Mouse (Mus musculus) megakaryocyte progenitor cell, adult 5-6 weeks (primary cell): ENCODE results near the gene Ccr6. TPM values are rescaled to one million over a fixed set of nuclear protein-coding genes. Genes with fewer than 3 reads are reported as not detected.

Experiments
- ATAC-seq: replicated peaks from 2 replicates; pipeline ENCODE4 v1.8.0; 2016; ENCODE audit warnings: mild to moderate bottlenecking, moderate TSS enrichment, inconsistent platforms; ENCODE audit not compliant: poor library complexity
- total RNA-seq, 2 experiments: library from RNA; stranded (forward) in 1 of 2; stranded (reverse) in 1 of 2; fragments of 157-497, 149-512 nt in 1 of 2; fragments of 200-1000 nt in 1 of 2; gene quantifications; 2 replicates each; pipeline versions ENCODE4 v1.2.3 to v1.2.4; 2015 to 2017

Ccr6 gene
- total RNA-seq, 2 experiments from 2014 or later, result not detected

DNA sequence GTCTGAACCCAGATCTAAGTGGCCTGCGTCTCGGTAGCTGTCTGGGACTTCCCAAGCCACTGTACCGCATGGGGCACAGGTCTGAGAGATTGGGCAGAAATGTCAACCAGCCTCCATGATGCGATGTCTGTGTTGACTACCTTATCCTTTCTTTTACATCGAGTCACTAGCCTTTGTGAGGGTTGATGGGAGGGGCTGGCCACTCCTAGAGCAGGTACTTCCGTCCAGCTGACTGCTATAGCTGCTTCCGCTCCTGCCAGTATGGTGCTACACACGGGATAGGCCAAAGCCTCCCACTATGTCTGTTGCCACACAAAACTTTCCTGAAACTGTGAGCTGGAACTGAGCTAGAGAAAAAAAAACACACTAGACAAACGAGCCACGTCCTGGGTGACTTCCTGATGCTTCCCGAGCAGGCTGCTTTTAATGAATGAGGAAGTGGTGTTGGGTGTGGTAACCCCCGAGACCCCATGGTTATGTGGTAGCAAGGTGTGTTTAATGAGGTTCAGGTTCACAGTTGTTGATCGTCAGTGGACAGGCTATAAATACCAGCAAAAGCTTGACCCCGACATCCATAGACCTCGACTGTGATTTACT is 2.1 kb upstream of the Ccr6 start:
- ATAC-seq, result peak; percentile 51

DNA sequence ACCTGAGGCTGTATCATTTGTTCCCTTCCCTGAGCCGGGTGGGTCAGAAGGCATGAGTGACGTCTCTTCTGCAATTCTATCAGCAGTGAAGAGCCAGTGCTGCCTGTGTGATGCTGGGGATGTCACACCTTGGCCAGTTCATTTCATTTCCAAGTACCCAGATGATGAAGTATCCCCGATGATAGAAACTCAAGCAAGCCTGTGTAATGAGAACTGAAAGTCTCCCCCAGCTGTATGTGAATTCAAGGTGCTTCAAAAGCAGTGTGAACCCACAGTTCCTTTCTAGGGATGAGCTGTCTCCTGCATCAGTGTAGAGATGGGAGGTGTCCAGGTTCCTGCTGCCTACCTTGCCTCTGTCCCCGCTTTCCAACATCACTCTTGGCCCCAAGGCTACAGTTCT is 1.3 kb upstream of the Ccr6 start:
- no peak for ATAC-seq

DNA sequence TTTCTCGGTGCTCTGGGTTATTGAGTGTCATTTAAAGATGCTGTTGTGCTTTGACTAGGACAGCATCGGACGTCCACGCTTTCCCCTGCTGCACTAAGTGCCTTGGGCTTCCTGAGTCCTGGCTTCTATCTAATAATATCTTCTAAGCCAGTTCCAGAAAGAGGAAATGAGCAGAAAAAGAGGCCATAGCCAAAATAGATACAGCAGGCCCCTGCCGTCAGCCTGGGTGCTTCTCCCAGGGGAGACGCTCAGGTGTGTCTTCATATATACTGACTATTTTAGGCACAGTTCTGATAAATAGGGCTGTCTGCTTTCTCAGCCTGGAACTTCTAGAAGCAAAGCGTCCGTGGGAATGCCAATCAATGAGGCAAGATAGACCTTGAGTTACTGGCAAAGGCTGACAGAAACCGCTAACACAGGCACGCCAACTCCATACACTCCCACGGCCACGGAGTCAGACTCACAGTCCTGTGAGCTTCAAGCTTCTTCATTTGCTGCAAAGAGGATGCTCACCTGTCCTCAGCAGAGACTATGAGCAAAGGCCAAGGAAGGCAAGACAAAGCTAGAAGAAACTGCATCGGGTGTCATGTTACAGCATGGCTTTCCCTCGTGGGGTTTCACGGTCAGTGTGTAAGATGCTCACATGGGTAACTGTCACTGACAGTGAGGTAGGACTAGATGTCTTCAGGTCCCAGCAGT is 2.3 kb downstream of the Ccr6 start:
- ATAC-seq, result no peak; the same call in 1 of the 2 replicates

DNA sequence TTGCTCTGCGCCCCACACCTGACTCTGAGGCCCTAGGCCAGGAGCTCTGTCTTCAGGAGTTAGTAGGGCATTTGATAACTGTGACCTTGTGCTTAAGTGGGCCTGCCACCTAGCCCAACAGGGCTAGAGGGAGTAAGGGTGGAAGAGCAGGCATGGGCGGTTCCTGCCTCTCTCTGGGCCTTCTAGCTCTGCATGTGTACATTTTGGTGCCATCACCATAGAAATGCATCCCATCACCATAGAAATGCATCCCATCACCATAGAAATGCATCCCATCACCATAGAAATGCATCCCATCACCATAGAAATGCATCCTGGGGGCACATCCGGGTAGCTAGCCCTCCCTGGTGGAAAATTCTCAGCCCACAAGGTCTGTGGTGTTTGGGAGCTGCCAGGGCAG is 3.7 kb downstream of the Ccr6 start:
- no peak for ATAC-seq

DNA sequence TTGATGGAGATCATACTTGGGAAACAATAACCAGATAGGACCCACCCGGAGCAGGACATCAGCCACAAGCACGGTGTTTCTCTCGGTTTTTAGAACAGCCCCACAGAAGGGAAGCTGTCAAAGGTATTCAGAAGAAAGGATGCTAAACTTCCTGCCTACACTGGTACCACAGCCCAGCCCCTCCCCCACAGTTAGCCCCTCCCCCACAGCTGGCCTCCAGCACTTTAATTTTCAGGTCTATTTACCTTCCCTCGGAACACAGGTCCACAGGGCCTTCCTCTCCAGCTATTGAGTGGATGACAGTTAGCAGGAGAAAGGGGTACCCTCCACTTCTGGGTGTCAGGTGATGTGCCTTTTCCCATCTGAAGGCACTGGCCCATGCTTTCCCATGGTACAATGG is 4.7 kb downstream of the Ccr6 start:
- no peak for ATAC-seq

DNA sequence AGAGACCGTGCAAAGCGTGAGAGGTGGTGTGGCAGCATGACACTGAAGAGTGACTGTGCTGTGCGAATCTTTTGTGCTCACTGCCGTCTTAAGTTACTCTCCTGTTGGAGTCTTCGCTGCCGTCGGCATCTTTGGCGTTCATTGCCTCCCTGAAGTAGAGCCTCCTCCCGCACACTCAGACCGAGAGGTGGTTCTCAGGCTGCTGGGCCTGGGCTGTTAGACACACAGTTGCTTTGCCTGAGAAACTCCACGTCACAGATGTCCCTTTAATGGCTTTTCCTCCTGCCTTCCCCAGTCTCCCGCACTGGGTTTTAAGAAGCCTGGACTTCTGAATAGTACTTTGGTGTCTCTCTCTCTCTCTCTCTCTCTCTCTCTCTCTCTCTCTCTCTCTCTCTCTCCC is 5.8 kb downstream of the Ccr6 start:
- ATAC-seq, result no peak

DNA sequence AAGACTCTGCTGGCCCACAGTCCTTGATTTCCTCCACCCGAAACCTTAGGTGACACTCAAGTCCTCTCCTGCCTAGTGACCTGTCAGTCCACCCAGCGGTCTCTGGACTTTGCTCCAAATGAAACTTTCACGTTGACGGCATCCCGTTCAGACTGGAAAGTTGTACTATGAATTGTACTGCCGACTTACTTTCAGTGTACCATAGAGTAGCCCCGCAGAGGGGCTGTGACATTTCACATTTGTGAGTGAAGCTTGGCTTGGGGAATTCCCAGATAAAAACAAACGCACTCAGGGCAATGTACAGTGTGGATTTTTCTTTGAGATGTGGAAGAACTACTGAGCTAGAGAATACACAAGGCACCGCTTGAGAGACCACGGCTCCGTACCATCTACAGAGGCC is 6.3 kb downstream of the Ccr6 start:
- no peak for ATAC-seq

DNA sequence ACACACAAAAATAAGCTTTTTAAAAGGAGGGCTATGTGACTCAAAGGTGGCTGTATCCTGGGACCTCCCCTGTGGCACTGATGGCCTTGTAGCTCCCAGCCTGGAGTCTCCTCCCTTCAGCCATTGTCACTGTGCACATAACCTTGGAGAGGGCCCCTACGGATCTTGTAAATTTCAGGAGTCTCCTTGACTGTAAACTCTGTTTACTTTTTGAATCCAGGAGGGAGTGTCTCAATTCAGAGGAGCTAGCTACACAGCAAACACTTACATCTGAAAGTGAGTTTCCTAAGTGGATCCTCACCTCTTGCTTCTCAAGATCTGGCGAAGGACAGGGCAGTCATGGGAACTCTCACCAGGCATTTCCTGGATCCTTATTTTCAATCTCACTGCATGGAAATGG is 8.3 kb downstream of the Ccr6 start:
- no peak for ATAC-seq

DNA sequence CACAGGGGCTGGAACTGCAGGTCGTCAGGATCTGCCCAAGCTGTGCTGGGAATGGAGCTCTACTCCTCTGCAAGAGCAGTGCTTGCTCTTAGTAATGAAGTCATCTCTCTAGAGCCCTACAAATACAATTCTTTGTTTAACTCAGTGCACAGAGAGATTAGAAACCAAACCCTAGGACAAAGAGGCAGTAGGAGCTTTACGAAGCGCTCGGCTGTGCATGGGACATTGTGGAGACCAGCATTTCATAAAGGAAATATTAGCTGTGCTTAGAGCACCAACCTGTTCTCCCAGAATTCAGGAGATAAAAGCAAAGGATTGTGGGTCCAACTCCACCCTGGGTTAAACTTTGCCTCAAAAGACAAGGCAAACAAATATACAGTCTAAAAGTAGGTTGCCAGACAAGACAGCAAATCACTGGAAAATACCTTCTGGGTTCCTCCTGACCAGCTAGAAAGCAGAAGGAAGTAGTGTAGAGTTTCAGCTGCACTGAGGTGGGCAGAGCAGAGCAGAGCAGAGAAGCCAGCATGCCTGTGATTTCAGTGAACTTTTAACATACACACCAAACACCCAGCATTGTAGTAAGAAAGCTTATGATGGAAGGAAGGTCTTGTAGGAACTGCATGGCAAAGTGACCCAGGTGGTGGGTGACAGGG is 10.4 kb downstream of the Ccr6 start:
- peak; percentile 54 for ATAC-seq

DNA sequence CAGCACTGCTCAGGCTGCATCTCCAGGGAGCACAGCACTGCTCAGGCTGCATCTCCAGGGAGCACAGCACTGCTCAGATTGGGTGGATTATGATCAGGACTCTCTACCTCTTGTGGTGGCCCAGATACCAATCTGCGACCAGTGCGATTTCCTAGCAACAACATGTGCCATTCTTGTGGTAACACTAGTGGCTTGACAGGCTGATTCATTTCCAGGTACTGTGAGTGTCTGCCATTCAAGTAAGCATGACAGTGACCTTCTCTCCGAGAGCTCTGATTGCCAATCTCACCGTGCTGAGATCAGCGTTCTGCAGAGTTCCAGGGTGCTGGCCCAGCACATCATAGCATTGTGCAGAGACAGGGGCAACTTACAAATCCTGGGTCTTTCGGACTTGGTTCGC is 15.9 kb downstream of the Ccr6 start:
- ATAC-seq, result no peak

DNA sequence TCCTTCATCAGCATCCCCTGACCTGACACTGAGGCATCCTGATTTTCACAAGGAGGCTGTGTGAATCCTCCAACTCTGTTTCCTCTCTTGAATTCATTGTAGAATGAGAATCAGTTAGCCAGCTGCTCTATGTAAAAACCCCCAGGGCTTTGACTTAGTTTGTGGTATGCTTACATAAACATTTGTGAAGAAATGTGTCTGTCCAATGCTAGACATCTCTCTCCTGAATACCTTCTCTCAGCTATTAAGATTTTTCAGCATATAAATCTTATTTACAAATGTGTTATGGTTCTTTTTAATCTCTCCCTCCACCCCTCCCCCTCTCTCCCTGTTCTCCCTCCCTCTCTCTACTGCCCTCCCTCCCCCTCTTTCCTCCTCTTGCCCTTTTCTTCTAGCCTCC is 18.4 kb downstream of the Ccr6 start:
- ATAC-seq, result no peak

DNA sequence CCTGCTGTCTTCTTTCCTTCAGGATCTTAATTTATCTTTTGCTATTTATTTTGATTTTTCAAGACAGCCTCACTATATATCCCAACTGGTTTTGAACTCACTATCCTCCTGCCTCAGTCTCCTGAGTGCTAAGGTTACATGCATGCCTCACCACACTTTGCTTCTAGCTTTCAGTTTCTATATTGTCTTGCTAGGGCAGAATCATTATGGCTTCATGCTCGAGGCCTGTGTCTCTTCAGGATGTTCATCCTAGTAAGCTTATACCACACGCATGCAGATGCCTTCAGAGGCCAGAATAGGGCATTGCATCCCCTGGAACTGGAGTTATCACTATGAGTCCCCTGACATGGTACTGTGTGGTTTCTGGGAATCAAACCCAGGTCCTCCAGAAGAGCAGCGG is 19.1 kb downstream of the Ccr6 start:
- ATAC-seq, result no peak

DNA sequence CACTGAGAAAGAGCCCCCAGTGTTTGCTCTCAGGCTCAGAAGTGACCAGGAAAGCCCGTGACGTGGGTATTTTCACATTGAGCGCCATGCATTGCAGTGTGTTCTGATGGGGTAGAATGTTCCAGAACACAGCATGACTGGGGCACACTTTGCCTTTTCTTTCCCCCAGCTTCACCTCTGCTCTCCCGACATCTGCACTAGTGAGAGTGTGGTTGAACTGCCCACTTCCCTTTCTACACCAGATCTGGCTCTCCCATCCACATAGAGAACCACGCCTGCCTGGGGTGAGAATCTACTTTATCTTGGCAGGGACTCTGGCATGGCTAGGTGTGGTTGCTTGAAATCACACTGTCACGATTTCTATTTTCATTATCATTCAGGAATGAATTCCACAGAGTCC is 19.7 kb downstream of the Ccr6 start:
- ATAC-seq, result peak; percentile 95

DNA sequence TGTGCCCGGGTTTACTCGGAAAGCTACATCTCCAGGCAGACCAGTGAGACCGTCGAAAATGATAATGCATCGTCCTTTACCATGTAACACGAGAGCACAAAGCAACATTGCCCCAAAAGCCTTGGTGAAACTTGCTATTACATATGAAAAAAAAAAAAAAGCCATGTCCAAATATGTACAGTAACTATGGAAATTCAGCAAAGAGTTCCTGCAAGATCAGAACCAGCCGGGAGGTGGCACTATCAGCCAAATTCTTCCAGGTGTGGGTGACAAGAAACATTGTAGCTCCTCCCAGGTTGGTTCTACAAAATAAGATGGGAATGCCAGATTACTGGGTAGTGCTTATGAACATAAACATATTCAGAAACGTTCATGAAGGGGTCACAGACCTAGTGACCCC is 21.1 kb downstream of the Ccr6 start:
- ATAC-seq, result peak; percentile 38; the same call in 1 of the 2 replicates

DNA sequence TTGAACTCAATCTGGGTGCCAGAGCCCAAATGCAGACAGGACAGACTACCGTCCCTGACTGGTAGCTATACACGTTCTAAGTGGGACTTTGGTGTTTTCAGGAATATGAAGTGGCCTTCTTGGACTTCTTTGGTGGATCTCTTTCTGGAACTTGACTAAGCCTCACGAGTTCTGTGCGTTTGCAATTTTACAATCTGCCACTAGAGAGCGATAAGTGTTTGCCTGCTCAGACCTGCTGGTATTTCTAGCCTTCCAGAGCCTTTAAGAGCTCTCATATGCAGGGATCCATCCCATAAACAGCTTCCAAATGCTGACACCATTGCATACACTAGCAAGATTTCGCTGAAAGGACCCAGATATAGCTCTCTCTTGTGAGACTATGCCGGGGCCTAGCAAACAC is 28.8 kb downstream of the Ccr6 start:
- peak; percentile 87 for ATAC-seq

DNA sequence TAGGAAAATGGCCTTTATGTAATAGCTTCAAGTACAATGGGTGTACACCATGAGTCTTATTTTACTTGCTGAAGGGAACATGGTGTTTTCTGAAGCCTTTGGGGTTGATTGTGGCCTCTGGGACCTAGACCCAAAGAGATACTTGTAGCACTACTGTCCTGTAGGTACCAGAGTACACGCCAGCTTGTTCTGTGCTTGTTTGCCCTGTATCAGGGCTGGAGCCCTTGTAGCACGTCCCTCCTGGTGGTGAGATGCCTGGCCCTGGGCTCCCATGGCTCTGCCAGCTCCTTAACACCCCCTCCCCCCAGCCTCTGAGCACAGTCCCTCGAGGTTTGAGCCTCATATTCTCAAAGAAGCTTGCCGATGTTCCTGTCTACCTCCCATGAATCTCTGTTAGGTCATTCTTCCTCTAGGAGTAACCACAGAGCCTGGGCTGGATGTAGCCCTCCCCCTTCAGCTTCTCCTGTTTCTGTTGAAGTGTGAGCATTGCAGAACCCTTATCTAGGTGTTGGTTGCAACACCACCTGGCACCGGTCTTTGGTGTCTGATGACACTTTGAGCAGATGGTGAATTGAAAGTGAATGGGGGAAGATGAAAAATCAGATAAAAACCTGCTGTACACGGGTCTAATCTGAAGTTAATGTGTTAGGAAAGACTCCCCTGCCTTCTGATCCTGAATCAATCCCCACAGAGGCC is 36.4 kb downstream of the Ccr6 start:
- ATAC-seq, result peak; percentile 56

DNA sequence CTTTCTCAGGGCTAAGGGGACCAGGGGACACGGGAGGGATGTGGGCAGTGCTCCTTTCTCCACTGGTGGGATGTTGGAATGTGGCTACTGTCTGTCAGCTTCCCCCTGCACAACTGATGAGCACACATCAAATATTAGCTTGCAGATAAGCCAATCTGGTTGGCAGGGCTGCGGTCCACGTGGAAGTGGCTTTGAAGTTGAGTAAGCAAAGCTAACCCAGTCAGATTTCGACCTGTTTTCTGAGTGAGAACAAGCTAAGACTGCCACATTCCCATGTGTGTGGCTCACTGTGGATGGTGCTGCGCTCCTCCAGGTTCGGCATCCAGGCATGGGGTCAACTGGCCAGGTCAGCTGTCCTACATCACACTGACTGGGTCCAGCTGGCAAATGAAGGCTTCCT is 37.1 kb downstream of the Ccr6 start:
- peak; percentile 42 for ATAC-seq

DNA sequence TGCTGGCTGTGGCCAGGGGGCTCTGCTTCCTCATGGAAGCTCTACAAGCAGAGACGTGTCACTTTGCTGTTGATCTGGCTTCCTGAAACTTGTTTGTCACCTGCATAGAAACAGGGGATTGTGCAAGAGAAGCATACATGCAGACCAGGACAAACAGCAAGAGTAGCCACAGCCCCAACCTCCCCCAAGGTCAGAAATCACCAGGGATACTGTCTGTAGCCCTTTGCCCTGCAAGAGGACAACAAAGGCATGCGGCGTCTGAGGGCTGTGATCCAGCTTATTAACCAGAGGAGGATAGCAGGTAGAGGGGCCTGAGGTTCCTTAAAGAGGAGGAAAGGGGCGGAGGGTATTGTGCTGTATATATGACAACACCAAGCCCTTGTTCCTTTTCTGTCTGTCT is 40.2 kb downstream of the Ccr6 start:
- ATAC-seq, result peak; percentile 47

DNA sequence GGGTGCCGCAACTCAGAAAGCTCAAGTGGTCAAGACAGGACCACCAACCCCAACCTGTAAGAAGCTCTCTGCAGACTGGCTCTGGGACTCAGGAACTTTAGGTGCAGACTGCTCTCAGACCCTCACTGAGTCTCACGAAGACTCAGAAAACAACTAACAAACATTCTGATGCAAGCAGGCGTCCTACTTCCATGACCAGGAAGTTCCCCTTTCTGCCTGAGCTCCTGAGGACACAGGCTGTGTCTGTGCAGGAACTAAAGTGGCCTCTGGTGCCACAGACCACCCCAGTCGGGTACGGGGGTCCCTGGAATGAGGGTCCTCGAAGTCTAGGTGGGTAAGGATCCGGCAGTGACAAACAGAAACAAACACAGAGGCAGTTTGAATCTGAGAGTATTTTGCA is 40.8 kb downstream of the Ccr6 start:
- ATAC-seq, result peak; percentile 64

DNA sequence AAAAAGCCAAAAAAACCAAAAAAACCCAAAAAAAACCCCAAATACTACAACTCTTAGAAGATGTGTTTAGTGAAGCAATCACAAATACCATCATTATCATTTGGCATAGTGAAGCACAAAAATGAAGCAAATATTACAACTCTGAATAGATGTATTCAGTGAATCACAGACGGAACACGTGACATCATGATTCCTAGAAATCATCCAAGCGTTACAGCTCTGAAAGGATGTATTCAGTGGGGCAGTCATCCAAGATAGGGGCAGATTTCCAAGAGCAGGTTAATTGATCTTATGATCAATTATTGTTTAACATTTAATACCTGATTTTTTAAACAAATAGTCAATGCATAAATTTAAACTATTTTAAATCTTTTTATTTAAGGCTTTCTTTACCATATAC is 41.4 kb downstream of the Ccr6 start:
- no peak for ATAC-seq

DNA sequence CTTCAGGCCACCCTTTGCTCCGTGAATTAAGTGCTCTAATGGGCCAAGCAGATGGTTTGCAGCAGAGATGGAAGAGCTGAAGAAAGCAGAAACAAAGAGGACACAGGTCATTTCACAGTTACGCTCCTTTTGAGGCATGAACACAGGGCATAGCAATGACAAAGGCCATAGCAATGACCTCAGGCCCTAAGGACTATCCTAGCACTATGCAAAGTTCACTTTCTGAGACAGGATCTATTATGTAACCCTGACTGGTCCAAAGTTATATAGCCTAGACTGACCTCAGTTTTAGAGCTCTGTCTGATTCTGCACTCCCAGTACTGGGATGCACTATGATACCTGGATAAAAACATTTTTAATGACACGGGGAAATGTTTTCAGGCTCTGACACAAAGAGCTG is 42.5 kb downstream of the Ccr6 start:
- ATAC-seq, result no peak
